Mouse (Mus musculus) limb, embryonic 11.5 days (tissue): ENCODE data around the gene Tec. TPM values are rescaled to one million over a fixed set of nuclear protein-coding genes. Genes with fewer than 3 reads are reported as not detected.

Experiments
- ATAC-seq: fragments of 200-750 bp; cut with Nextera tagmentation; 2 replicates; pipeline ENCODE4 v1.8.0; 2017; ENCODE audit warnings: low read depth; ENCODE audit not compliant: insufficient number of reproducible peaks, low FRiP score, low TSS enrichment
- DNase-seq: peaks from one replicate; pipeline ENCODE4 v3.0.0-alpha.2; 2015; ENCODE audit warnings: low spot score
- H3K27ac ChIP-seq: fragments of 300-500 bp; sonication (generic); replicated peaks from 2 replicates; pipeline ENCODE4 v1.5.1; 2014; ENCODE audit warnings: low read depth, mild to moderate bottlenecking, low read length
- H3K27me3 ChIP-seq: fragments of 300-500 bp; sonication (generic); 2 replicates; pipeline ENCODE4 v1.6.1; 2014; ENCODE audit warnings: mild to moderate bottlenecking, low read length, mixed read lengths; ENCODE audit not compliant: control insufficient read depth, insufficient read depth
- H3K36me3 ChIP-seq: fragments of 300-500 bp; sonication (generic); 2 replicates; pipeline ENCODE4 v1.6.1; 2014; ENCODE audit warnings: mild to moderate bottlenecking, low read length, moderate library complexity, mixed read lengths; ENCODE audit not compliant: control insufficient read depth, insufficient read depth
- H3K4me1 ChIP-seq: fragments of 300-500 bp; sonication (generic); 2 replicates; pipeline ENCODE4 v1.6.1; 2014; ENCODE audit warnings: low read length, mixed read lengths; ENCODE audit not compliant: control insufficient read depth, insufficient read depth
- H3K4me2 ChIP-seq: fragments of 300-500 bp; sonication (generic); 2 replicates; pipeline ENCODE4 v1.6.1; 2014; ENCODE audit warnings: low read depth, mild to moderate bottlenecking, moderate library complexity; ENCODE audit not compliant: severe bottlenecking
- H3K4me3 ChIP-seq: fragments of 300-500 bp; sonication (generic); 2 replicates; pipeline ENCODE4 v1.5.1; 2014; ENCODE audit warnings: low read depth, low read length
- H3K9ac ChIP-seq: fragments of 300-500 bp; sonication (generic); 2 replicates; pipeline ENCODE4 v1.6.1; 2014; ENCODE audit warnings: mild to moderate bottlenecking, low read length
- H3K9me3 ChIP-seq: fragments of 300-500 bp; sonication (generic); 2 replicates; pipeline ENCODE4 v1.6.1; 2016; ENCODE audit warnings: low read length; ENCODE audit not compliant: control insufficient read depth
- WGBS: fragments of 180-500 bp; shearing (Covaris S2); extraction: QIAGEN DNeasy Blood & Tissue Kit; methylation state at CpG from one replicate; pipeline ENCODE4 v1.1.7; 2014; 5-methylcytosine and 5-hydroxymethylcytosine counted together
- polyA plus RNA-seq: library from polyadenylated mRNA; unstranded; fragments of >200 nt; fragmentation: Nextera tagmentation; extraction: Ambion mirVana; gene quantifications from 2 replicates; pipeline ENCODE4 v1.2.1, GENCODE M21; 2014

The Tec gene
- polyA plus RNA-seq, 1 experiment from 2014 or later, result 2.3 TPM

- DNase-seq (no peak), ATAC-seq (no peak)
- no peaks in the 10 kb centered on the region for H3K9me3 ChIP-seq
- no peak overlapping the region for H3K27ac ChIP-seq
- 83% methylated on average over 4 of the region's 4 CpGs for WGBS
- H3K4me3 ChIP-seq, result no peak overlapping the region
- no peaks in the 10 kb centered on the region for H3K36me3 ChIP-seq
- no peaks in the 10 kb centered on the region for H3K4me1 ChIP-seq
- H3K4me2 ChIP-seq, result no peak overlapping the region
- no peaks in the 10 kb centered on the region for H3K27me3 ChIP-seq
- H3K9ac ChIP-seq, result no peak overlapping the region
Observed at GRCm38 (mm10) chr5:72909363-72909762, 41.1 kb upstream of the Tec start.

GRCm38 (mm10) chr5:72908324-72908936 is 40.1 kb upstream of the Tec start:
- Histone ChIP-seq H3K27me3 (no peaks in the 10 kb centered on the region), H3K4me2 (no peak overlapping the region), H3K9ac (no peak overlapping the region), H3K9me3 (no peaks in the 10 kb centered on the region), H3K4me3 (no peak overlapping the region), H3K36me3 (no peaks in the 10 kb centered on the region), H3K27ac (no peak overlapping the region), H3K4me1 (no peaks in the 10 kb centered on the region)
- no peak for ATAC-seq
- no peak for DNase-seq
- WGBS, result 79% methylated on average over 8 of the region's 8 CpGs

- no peak overlapping the region for H3K4me3 ChIP-seq
- H3K9me3 ChIP-seq, result no peaks in the 10 kb centered on the region
- H3K27me3 ChIP-seq, result no peaks in the 10 kb centered on the region
- 85% methylated on average over 6 of the region's 6 CpGs for whole genome bisulfite sequencing
- no peak overlapping the region for H3K27ac ChIP-seq
- ATAC-seq, result no peak
- no peak overlapping the region for H3K9ac ChIP-seq
- H3K4me1 ChIP-seq, result no peaks in the 10 kb centered on the region
- no peak for DNase-seq
- H3K36me3 ChIP-seq, result no peaks in the 10 kb centered on the region
- H3K4me2 ChIP-seq, result no peak overlapping the region
Observed at GRCm38 (mm10) chr5:72907402-72907801, 39.1 kb upstream of the Tec start.

GRCm38 (mm10) chr5:72904903-72905790 is 36.9 kb upstream of the Tec start:
- H3K27me3 ChIP-seq, result no peaks in the 10 kb centered on the region
- H3K9me3 ChIP-seq, result no peaks in the 10 kb centered on the region
- H3K4me1 ChIP-seq, result no peaks in the 10 kb centered on the region
- H3K9ac ChIP-seq, result no peak overlapping the region
- no peak overlapping the region for H3K4me3 ChIP-seq
- H3K36me3 ChIP-seq, result no peaks in the 10 kb centered on the region
- WGBS, result 85% methylated on average over 18 of the region's 18 CpGs
- H3K4me2 ChIP-seq, result no peak overlapping the region
- no peak for DNase-seq
- ATAC-seq, result no peak
- no peak overlapping the region for H3K27ac ChIP-seq

GRCm38 (mm10) chr5:72902876-72903516 is 34.7 kb upstream of the Tec start:
- no peak overlapping the region for H3K4me3 ChIP-seq
- DNase-seq, result no peak
- H3K9ac ChIP-seq, result no peak overlapping the region
- H3K36me3 ChIP-seq, result no peaks in the 10 kb centered on the region
- no peak overlapping the region for H3K4me2 ChIP-seq
- no peaks in the 10 kb centered on the region for H3K9me3 ChIP-seq
- no peaks in the 10 kb centered on the region for H3K27me3 ChIP-seq
- no peaks in the 10 kb centered on the region for H3K4me1 ChIP-seq
- 88% methylated on average over 3 of the region's 3 CpGs for WGBS
- H3K27ac ChIP-seq, result no peak overlapping the region
- ATAC-seq, result no peak

GRCm38 (mm10) chr5:72902312-72902711 is 34.0 kb upstream of the Tec start:
- 78% methylated on average over 3 of the region's 3 CpGs for WGBS

GRCm38 (mm10) chr5:72901866-72902265 is 33.6 kb upstream of the Tec start:
- Histone ChIP-seq H3K9me3 (no peaks in the 10 kb centered on the region), H3K27ac (no peak overlapping the region), H3K36me3 (no peaks in the 10 kb centered on the region), H3K27me3 (no peaks in the 10 kb centered on the region), H3K4me2 (no peak overlapping the region), H3K4me1 (no peaks in the 10 kb centered on the region), H3K4me3 (no peak overlapping the region), H3K9ac (no peak overlapping the region)
- ATAC-seq (no peak), DNase-seq (no peak)
- WGBS, result 90% methylated on average over 4 of the region's 4 CpGs

More at GRCm38 (mm10) chr5:72902312-72902711, 34.0 kb upstream of the Tec start:
- H3K4me2 ChIP-seq, result no peak overlapping the region
- H3K27me3 ChIP-seq, result no peaks in the 10 kb centered on the region
- ATAC-seq (no peak), DNase-seq (no peak)
- H3K4me1 ChIP-seq, result no peaks in the 10 kb centered on the region
- H3K4me3 ChIP-seq, result no peak overlapping the region
- no peaks in the 10 kb centered on the region for H3K9me3 ChIP-seq
- H3K36me3 ChIP-seq, result no peaks in the 10 kb centered on the region
- no peak overlapping the region for H3K9ac ChIP-seq
- no peak overlapping the region for H3K27ac ChIP-seq

- no peaks in the 10 kb centered on the region for H3K27me3 ChIP-seq
- H3K9ac ChIP-seq, result no peak overlapping the region
- ATAC-seq, result no peak
- no peaks in the 10 kb centered on the region for H3K9me3 ChIP-seq
- DNase-seq, result no peak
- H3K27ac ChIP-seq, result no peak overlapping the region
- H3K36me3 ChIP-seq, result no peaks in the 10 kb centered on the region
- 89% methylated on average over 8 of the region's 8 CpGs for WGBS
- H3K4me3 ChIP-seq, result no peak overlapping the region
- H3K4me2 ChIP-seq, result no peak overlapping the region
- H3K4me1 ChIP-seq, result no peaks in the 10 kb centered on the region
Observed at GRCm38 (mm10) chr5:72899255-72899654, 31.0 kb upstream of the Tec start.
